Mouse (Mus musculus): Measurements from ENCODE around the gene Lactbl1.

DNA sequence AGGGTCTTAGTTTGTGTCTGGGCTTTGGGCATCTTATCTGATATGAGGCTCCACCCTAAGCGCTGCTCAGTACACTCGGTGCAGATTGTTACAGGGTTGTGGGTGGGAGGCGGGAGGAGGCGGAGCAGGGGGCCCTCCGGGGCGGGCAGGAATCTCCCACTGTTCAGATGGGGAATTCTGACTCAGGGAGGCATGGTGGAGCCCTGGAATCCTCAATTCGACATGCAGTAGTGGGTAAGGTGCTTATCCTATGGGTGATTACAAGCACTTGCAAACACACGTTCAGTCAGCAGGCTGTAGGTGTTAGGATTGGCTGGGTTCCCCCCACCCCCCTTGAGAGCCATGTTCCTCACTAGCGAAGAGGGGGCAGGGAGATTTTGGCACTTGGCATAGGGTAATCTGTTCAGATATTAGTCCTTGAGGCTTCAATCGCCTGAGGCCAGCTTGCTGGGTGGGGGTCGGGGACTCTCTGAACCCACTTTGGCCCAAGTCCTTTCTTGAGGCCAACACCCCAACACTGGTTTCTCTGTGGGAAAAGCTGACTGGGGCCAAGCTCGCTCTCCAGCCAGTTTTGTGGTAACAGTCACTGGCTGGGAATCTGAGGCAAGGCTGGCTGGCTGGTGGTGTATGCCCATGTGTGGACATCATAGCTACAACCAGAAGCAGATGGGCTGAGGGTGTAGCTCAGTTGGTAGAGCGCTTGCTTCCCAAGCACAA, 27.2 kb downstream of the Lactbl1 start:
- TF ChIP-seq CTCF (IDR thresholded peaks at IDR 0.05) (no peak), POLR2A (IDR thresholded peaks at IDR 0.05; ENCODE audit: insufficient read depth, low read depth, low read length) (no peak)
